Mouse (Mus musculus) ovary, postnatal 14 days (tissue): ENCODE results near the gene Elf4.
"Not testable (repeated sequence)": the region's sequence is repeated elsewhere in the genome, so short reads cannot be mapped to it uniquely, and the experiment has no call there.

Experiments
- DNase-seq: peaks from one replicate; pipeline ENCODE4 v3.0.0; 2022; ENCODE audit warnings: low spot score

The Elf4 gene

DNA sequence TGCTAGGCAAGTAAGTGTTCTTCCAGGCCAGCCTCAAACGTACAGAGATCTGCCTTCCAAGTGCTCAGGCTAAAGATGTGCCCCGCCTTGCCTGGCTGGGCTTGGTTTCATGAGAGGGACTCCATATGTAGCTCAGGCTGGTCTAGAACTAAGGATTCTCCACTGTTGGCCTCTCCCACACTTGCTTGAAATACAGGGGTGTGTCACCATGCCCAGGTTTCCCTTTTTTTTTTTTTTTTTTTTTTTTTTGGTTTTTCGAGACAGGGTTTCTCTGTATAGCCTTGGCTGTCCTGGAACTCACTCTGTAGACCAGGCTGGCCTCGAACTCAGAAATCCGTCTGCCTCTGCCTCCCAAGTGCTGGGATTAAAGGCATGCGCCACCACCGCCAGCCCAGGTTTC is 26.9 kb downstream of the Elf4 start:
- not testable (repeated sequence) for DNase-seq

GRCm38 (mm10) chrX:48435477-48435900 is 27.4 kb downstream of the Elf4 start:
- no peak for DNase-seq

DNA sequence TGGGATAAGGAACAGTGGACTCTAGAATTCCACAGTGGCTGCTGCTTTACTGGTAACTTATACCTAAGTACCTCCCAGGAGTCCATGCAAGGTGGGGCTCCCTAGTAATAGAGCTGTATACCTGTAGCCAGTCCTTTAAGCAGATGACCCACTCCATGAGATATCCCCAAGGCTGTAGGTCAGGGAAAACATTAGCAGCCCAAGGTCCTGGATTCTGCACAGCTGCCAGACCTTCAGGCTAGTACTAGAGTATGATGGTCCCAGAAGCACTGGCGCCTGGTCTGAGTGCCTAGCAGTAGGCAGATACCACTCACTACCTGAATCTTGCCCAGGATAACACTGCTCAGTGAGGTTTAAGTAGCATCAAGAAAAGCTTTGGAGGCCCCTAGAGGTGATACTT is 28.7 kb downstream of the Elf4 start:
- DNase-seq: no peak

- DNase-seq: no peak
Measured at GRCm38 (mm10) chrX:48433527-48433899, 29.4 kb downstream of the Elf4 start.

DNA sequence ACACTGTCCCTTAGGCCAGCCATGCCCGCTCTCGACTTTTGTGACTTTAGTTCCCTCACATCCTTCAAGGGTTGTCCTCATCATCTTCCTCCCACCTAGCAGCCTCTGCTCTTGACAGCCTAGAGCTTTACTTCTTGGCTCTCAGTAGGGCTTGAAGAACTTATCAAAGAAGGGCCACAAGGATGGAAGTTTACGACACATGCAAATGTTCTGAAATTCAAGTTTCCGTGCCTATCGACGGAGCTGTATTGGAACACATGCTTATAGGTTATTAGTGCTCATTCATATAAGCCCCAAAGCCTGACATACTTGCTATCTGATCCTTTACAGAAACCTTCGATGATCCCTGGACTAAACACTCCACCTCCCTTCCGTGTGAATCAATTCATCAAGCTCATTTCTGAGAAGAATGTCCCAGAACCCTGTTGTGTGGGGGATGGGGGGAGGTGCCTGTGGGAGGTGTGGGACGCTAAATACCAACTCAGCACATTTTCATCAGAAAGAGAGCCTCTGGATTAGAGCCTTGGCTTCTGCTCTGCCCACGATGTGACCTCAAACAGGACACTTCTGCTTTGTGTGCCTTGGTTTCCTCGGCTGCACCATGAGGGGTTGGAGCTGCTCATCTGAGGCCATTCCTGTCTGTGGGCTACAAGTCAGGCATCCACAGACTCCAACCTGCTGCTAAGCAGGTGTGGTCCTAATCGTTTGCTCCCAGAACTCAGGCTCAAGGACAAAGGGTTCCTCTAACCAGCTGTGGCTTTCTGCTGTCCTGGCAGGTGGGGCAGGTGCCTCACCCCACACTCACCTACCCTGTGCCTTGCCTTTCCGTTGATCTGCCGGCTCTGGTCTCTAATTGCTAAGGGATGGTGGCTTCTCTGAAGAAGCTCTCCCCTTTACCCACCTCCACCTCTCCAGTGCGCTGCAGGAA is 30.1 kb downstream of the Elf4 start:
- DNase-seq: no peak

DNA sequence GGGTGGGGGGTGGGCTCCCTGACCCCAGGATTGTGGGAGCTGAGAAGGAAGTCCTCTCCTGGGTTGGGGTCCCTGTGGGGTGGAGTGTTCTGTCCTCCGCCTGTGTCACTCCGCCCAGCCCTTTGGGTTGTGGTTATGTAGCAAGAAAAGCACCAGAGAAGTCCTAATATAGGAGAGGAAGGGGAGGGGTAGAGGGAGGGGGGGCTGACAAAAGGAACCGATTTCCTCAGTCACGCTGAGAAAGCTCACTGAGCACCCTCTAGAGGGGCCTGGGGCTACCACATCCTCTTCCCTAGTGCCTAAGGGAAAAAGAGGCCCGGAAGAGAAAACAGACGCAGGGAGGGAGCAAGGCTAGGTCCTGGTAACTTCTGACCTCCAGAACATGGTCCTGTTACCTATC is 33.4 kb downstream of the Elf4 start:
- no peak for DNase-seq

DNA sequence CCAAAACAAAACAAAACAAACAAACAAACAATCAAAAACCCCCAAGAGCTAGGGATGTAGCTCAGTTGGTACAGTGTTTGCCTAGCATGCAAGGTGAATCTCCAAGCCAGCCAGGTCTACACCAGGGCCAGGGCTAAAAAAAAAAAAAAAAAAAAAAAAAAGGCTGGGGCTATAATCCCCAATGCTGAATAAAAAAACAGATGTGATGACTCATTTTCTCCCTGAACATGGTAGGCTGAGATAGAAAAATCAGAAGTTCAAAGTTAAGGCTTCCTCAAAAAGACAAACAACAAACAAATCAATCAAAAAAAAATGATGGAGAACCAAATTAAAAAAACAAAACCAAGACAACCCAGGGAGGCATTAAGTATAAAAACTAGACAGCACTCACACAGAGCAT is 33.8 kb downstream of the Elf4 start:
- no peak for DNase-seq

DNA sequence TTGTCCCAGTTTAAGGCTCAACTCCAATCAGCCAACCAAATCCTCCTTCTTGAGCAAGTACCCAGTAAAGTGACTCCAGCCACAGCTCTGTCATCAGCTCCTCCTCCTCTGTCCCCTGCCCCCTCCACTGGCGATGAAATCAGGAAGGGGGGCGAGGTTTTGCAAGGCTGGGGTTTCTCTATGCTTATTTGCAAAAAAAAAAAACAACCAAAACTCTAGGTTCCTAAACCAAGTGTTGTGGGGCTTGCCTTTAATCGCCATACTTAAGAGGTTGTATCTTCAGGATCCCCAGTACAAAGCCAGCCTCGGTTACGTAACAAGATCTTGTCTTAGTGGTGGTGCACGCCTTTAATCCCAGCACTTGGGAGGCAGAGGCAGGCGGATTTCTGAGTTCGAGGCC is 34.3 kb downstream of the Elf4 start:
- no peak for DNase-seq

DNA sequence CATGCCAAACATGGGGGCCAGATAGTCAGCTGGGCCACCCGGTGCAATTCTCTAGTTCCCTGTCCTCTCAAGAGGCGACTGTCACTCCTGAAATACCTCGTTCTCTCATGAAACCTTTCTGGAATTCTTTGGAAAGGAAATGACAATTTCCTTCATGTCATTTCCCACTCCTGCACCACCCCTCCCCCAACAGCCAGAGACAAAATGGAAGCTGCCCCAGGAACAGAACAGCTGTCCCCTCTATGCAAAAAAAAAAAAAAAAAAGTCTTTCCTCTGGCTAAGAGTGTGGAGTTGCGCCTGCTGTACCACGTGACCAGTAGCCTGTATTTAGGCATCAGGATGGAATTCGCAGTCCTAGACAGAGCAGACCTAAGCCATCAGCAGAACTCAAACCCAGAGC is 34.7 kb downstream of the Elf4 start:
- DNase-seq: no peak

GRCm38 (mm10) chrX:48425280-48425679 is 37.7 kb downstream of the Elf4 start:
- no peak for DNase-seq

DNA sequence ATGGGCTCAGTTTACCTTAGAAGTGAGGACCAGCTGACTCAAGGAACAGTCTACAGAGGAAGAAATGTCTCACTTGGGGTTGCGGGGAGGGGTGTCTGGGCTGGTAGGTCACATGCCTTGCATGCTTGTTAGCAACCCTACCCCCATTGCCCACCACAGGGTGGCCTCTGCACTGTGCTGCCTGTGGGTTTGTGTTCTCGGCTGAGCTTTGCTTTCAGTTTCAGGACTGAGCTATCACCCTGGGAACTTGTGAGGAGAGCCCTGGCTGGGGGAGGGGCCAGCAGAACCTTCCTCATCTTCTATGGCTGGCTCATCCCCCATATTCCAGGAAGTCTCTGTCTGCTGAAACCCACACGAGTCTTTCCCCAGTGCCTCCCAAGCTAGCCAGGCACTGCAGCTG is 38.3 kb downstream of the Elf4 start:
- DNase-seq: no peak

GRCm38 (mm10) chrX:48423671-48424070 is 39.3 kb downstream of the Elf4 start:
- DNase-seq: no peak

GRCm38 (mm10) chrX:48422986-48423385 is 39.9 kb downstream of the Elf4 start:
- DNase-seq: peak; percentile 64

DNA sequence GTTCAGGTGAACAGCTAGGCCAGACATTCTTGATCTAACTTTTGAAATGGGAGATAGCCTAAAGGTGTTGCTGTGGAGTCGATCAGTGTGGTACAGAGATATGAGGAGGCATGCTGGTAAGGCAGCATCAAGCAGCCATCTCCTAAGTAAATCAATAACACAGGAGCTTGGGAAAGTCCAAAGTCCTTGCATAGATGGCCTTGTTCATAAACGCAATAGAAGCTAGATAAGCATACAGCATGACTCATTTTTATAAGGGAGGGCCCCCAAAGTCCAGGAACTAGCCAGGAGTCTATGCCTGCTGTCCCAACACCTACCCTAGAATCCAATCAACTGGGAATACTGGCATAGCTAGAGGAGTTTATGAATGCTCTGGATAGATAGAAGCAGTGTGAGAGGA is 44.5 kb downstream of the Elf4 start:
- DNase-seq: no peak

DNA sequence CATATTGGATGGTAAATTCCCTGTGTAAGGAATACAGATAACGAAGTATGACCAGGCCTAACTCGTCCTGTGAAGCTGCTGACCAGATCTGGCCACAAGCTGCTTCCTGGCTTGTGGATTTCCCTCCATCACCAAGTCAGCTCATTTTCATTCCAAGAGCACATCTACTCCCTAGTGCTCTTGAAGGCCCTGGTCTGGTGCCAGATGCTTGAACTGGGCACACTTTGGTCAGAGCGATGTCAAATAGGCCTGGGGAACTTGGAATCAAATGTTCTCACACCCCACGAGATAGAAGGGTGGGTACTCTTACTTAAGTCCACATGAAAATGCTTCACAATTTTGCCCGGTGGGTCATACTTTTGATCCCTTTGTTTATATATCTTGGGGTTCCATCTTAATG is 48.6 kb downstream of the Elf4 start:
- no peak for DNase-seq

DNA sequence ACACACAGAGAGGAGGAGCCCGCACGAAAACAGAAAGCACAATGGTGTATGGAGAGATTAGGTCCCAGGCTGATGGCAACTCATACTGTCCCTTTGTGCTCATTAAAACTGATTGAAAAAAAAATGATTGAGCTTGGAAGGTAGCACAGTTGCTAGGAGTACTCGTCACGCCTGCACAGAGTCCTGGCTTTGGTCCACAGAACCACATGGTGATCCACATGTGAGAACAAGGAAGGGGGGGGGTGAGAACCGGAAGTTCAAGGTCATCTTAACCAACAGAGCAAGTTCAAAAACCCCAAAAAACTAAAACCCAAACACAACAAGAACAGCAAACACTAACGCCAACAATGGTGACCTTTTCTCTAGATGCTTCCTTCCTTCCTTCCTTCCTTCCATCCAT is 50.3 kb downstream of the Elf4 start:
- DNase-seq: no peak

DNA sequence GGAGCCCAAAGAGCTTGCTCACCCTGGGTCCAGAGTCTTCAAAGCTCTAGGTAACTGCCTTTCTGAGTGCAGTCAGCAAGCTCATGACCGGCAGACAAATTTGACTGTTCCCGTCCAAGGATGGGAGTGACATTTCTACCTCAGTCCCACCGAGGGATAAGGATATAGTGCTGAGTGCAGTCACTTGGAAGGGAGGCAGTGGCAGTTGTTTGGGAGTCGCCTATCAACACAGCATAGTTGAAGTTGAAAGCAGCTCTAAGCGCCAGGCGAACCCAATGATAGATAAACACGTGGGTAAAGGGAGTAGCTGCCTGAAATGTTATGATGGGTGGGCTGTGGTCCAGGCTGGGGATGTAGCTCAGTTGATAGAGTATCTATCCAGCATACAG is 52.5 kb downstream of the Elf4 start:
- no peak for DNase-seq

- DNase-seq: peak; percentile 80
Measured at GRCm38 (mm10) chrX:48409611-48410387, 53.1 kb downstream of the Elf4 start.

- no peak for DNase-seq
Measured at GRCm38 (mm10) chrX:48405141-48405540, 57.8 kb downstream of the Elf4 start.

- DNase-seq: no peak
Measured at GRCm38 (mm10) chrX:48399994-48400393, 62.9 kb downstream of the Elf4 start.

DNA sequence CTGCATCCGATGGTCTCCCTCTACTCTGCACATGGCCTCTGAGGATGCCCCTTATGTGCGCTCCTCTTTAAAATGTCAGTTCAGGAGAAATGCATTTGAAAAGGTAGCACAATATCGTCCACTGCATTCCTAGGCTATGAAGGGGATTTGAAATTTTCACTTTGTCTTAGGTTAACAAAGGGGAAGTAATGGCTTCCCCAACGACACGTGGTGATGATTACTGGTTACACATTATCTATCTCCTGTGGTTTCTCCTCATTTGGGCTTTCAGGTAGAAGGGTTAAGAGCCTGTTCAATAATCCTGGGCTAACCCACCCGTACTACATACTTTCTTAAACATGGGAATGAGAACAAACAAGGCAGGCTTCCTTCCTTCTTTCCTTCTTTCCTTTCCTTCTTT is 73.6 kb downstream of the Elf4 start:
- no peak for DNase-seq

DNA sequence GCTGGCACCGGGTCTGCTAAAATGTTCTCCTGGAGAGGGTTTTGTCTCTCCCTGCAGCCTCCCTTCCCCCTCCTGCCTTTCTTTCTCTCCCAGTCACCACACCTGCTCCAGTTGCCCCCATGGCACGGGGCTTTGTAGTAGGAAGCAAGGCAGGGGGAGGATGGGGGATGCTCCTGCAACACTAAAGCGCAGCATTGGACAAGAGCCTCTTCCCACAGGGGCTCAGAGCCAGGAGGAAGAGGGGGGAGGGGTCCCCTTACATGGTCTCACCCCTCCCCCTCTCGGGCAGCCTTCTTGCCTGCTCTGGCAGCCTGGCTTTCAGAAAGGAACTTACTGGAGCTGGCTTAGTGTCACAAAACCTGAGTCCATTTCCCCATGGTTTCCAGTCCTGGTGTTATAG is 77.0 kb downstream of the Elf4 start:
- no peak for DNase-seq

- DNase-seq: peak; percentile 39
Measured at GRCm38 (mm10) chrX:48383643-48384042, 79.3 kb downstream of the Elf4 start.
